Mouse (Mus musculus) forebrain, embryonic 12.5 days (tissue): ENCODE data around the gene Syne2. TPM values are rescaled to one million over a fixed set of nuclear protein-coding genes. Genes with fewer than 3 reads are reported as not detected.

Source experiments
- ATAC-seq: fragments of 200-750 bp; cut with Nextera tagmentation; 2 replicates; pipeline ENCODE4 v1.8.0; 2017; ENCODE audit warnings: moderate TSS enrichment; ENCODE audit not compliant: low FRiP score
- H3K27ac ChIP-seq: fragments of 300-500 bp; sonication (generic); 2 replicates; pipeline ENCODE4 v1.5.1; 2016; ENCODE audit warnings: mild to moderate bottlenecking
- H3K27me3 ChIP-seq: fragments of 300-500 bp; sonication (generic); 2 replicates; pipeline ENCODE4 v1.6.1; 2016; ENCODE audit warnings: mild to moderate bottlenecking
- H3K36me3 ChIP-seq: fragments of 300-500 bp; sonication (generic); replicated peaks from 2 replicates; pipeline ENCODE4 v1.6.1; 2016; ENCODE audit warnings: mild to moderate bottlenecking
- H3K4me1 ChIP-seq: fragments of 300-500 bp; sonication (generic); 2 replicates; pipeline ENCODE4 v1.6.1; 2016
- H3K4me2 ChIP-seq: fragments of 300-500 bp; sonication (generic); 2 replicates; pipeline ENCODE4 v1.6.1; 2016; ENCODE audit warnings: mild to moderate bottlenecking, moderate library complexity
- H3K4me3 ChIP-seq: fragments of 300-500 bp; sonication (generic); replicated peaks from 2 replicates; pipeline ENCODE4 v1.5.1; 2016; ENCODE audit warnings: mild to moderate bottlenecking
- H3K9ac ChIP-seq: fragments of 300-500 bp; sonication (generic); 2 replicates; pipeline ENCODE4 v1.6.1; 2016; ENCODE audit warnings: mild to moderate bottlenecking
- H3K9me3 ChIP-seq: fragments of 300-500 bp; sonication (generic); 2 replicates; pipeline ENCODE4 v1.6.1; 2016
- WGBS: fragments of 180-500 bp; shearing (Covaris S2); methylation state at CpG from one replicate; pipeline ENCODE4 v1.1.7; 2016; 5-methylcytosine and 5-hydroxymethylcytosine counted together
- polyA plus RNA-seq: library from polyadenylated mRNA; unstranded; fragments of >200 nt; fragmentation: Nextera tagmentation; extraction: Ambion mirVana; gene quantifications from 2 replicates; pipeline ENCODE4 v1.2.1, GENCODE M21; 2016

Gene Syne2
- polyA plus RNA-seq, 1 experiment from 2014 or later, result 141 TPM

DNA sequence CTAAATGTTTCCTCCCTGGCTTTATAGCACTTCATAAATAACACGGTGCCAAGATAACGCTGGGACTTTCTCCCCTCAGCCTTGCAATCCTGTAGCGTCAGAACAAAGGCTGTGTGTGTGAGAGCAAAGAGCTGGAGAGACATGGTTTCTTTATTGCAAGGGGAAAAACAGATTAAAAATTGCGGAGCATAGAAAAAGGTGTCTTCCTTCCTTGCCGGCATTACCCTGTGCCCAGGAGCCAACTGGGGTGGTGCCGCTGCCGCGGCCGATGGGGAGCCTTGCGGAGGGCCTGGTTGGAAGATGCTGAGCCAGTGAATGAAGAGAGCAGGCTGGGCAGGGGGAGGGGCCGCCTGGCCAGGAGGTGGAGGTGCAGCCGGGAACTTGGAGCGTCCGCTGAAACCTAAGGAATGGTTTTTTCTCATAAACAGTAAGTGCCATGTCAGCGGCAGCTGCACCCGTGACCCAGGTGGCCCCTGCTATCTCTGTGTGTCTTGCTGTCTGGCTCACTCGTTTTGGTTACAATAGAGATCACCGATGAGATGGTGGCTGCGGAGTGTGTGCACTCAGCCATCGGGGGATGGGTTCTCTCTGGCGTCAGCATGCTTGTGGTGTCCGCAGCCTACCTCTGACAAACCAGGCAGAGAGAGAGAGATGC, 263.8 kb downstream of the Syne2 start:
- peaks cover 16% of the 10 kb centered on the region for H3K4me1 ChIP-seq
- WGBS, result 6% methylated on average over 22 of the region's 22 CpGs
- peaks cover 40% of the 10 kb centered on the region for H3K36me3 ChIP-seq
- no peaks in the 10 kb centered on the region for H3K9me3 ChIP-seq
- H3K4me2 ChIP-seq, result peak overlapping the region; percentile 41
- peak overlapping the region; percentile 76 for H3K27ac ChIP-seq
- peak overlapping the region; percentile 28 for H3K4me3 ChIP-seq
- peak overlapping the region; percentile 41 for H3K9ac ChIP-seq
- no peaks in the 10 kb centered on the region for H3K27me3 ChIP-seq
- ATAC-seq, result peak; percentile 92

DNA sequence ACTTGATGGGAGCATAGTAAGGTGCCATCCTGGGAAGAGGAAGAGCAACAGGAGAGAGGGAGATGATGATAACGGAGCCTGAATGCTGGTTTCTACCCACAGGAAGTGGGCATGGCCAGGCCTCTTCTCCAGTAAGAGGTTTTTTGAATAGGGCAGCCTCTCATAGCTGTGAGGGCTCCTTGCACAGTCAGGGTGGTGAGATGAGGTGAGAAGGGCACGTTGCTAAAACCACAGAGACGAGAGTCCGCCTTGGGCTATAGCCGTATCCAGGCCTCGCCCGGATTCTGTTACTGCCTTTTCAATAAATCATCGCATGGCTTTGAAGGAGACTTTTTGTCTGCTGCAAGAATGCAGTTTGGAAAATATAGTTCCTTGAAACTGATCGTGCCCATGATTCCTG, 267.1 kb downstream of the Syne2 start:
- Histone ChIP-seq H3K27ac (no peak overlapping the region), H3K27me3 (no peaks in the 10 kb centered on the region), H3K4me3 (no peak overlapping the region), H3K36me3 (peaks cover 43% of the 10 kb centered on the region), H3K9ac (no peak overlapping the region), H3K4me1 (peaks cover 16% of the 10 kb centered on the region), H3K4me2 (no peak overlapping the region), H3K9me3 (no peaks in the 10 kb centered on the region)
- no peak for ATAC-seq
- WGBS, result 89% methylated on average over 9 of the region's 9 CpGs

DNA sequence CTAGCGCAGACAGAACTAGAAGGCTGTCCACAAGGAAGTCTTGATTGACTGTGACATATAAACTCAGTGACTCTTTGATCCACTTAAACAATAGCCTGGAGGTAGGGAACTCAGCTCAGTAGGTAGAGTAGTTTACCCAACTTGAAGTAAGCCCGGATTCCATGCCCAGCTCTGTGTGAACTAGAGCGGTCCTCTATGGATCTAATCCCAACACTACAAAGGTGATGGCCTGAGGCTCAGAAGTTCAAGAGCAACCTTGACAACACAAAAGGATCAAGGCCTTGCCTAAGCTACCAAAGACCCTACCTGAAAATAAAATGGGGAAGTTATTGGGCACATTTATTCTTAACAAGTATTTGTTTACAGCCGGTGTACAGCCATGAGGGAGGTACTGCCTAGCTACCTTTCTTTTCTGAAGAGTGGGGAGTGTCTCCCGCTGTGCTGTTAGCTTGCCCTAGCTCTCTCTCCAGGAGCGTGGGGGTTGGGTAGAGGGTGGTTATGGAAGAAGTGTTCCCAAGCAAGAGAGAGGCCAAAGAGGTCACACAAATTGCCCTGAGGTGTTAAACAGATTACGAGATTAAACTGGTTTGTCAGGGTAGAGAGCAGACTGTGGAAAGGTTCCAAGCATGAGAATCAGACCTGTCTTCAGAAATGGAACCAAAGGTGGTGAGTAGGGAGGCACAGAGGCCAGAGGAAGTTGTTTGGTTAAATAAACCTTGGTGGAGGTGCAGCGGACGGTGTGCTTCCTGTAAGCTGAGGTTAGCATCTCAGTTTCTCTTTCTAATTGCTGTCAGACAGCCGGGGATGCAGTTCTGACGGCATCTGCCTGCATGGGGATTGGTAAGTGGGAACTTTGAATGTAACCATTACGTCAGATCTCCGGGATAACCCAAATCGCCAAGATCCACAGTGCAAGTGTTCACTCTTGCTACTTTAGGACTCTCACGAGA, 268.3 kb downstream of the Syne2 start:
- no peaks in the 10 kb centered on the region for H3K9me3 ChIP-seq
- 76% methylated on average over 15 of the region's 15 CpGs for whole genome bisulfite sequencing
- H3K4me2 ChIP-seq, result no peak overlapping the region
- H3K27me3 ChIP-seq, result no peaks in the 10 kb centered on the region
- no peak overlapping the region for H3K27ac ChIP-seq
- no peak overlapping the region for H3K9ac ChIP-seq
- ATAC-seq, result no peak
- no peak overlapping the region for H3K4me3 ChIP-seq
- peaks cover 9% of the 10 kb centered on the region for H3K4me1 ChIP-seq
- H3K36me3 ChIP-seq, result peaks cover 47% of the 10 kb centered on the region

GRCm38 (mm10) chr12:76087025-76087424, 269.1 kb downstream of the Syne2 start:
- H3K4me3 ChIP-seq, result no peak overlapping the region
- peaks cover 1% of the 10 kb centered on the region; the same call in 1 of the 2 replicates for H3K4me1 ChIP-seq
- H3K27ac ChIP-seq, result no peak overlapping the region
- peaks cover 48% of the 10 kb centered on the region for H3K36me3 ChIP-seq
- WGBS, result 92% methylated on average over 13 of the region's 13 CpGs
- H3K9ac ChIP-seq, result no peak overlapping the region
- H3K27me3 ChIP-seq, result no peaks in the 10 kb centered on the region
- H3K4me2 ChIP-seq, result no peak overlapping the region
- H3K9me3 ChIP-seq, result no peaks in the 10 kb centered on the region
- no peak for ATAC-seq

DNA sequence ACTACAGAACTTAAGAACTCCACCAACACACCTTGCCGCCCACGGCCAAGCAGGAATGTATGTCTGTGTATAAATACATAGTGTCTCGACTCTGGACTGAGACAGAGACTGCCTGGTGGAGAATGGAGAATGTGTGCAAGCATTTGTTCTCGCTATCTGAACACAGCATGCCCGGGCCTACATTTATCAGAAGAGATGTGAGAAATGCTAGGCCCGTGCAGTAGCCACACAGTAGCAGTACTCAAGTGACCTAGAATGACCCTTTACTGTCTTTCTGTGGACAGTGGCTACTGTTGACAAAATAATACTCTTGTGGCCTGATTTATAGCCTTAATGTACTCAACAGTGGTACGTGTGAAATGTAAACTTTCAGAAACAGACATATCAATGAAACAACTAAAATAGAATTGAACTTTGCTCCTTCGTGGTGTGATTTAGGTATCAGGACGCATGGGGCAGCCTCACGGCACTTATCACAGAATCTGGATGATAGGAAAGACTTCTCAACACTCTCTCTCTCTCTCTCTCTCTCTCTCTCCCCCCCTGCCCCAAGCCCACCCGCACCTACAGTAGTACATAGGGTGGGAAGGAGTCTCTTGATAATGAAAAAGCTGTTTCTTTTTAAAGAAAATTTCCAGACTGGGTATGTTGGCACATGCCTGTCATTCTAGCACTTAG, 275.0 kb downstream of the Syne2 start:
- ATAC-seq, result no peak
- no peaks in the 10 kb centered on the region for H3K27me3 ChIP-seq
- H3K4me2 ChIP-seq, result no peak overlapping the region
- no peak overlapping the region for H3K27ac ChIP-seq
- H3K36me3 ChIP-seq, result peaks cover 72% of the 10 kb centered on the region
- no peak overlapping the region for H3K4me3 ChIP-seq
- WGBS, result 94% methylated on average over 11 of the region's 11 CpGs
- no peaks in the 10 kb centered on the region for H3K9me3 ChIP-seq
- no peak overlapping the region for H3K9ac ChIP-seq
- H3K4me1 ChIP-seq, result no peaks in the 10 kb centered on the region

DNA sequence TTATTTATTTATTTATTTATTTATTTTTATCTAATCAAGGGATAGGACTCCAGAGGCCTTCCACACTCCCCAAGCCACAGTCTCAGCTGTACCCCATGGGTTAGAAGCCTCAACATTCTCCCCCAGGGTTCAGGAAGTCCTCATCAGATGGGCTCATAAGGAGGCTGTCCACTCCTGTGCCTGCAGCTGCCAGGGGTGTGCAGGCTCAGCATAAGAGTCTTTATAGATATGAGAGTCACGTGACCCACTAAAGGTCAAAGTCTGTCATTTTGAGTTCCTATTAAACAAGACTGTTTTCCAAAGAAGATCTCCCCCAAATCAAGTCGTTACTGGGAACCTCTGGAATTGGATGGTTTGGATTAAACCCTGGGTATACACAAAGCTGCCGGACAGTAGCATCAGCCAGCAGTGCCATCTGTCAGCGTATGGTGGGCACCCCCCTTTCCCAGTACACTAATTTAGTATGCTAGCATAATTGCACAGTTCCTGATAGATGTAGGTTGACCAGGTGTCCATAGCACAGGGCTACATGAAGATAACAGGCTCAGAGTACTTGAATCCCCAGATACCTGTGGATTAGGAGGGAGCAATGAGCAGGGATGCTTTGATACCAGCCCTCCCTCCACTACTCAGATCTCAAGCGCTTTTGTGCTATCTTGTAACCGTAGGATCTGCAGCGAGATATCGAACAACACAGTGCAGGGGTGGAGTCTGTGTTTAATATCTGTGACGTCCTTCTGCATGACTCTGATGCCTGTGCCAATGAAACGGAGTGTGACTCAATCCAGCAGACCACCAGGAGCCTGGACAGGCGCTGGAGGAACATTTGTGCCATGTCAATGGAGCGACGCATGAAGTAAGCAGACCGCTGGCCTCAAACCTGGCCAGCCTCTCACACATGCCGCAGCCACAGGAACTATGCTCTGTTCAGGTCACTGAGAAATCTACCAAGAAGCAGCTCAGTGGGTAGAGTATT, 276.0 kb downstream of the Syne2 start:
- H3K4me1 ChIP-seq, result no peaks in the 10 kb centered on the region
- H3K9ac ChIP-seq, result no peak overlapping the region
- no peak for ATAC-seq
- no peak overlapping the region for H3K27ac ChIP-seq
- no peak overlapping the region for H3K4me3 ChIP-seq
- no peaks in the 10 kb centered on the region for H3K9me3 ChIP-seq
- peaks cover 75% of the 10 kb centered on the region for H3K36me3 ChIP-seq
- no peaks in the 10 kb centered on the region for H3K27me3 ChIP-seq
- 95% methylated on average over 15 of the region's 15 CpGs for WGBS
- no peak overlapping the region for H3K4me2 ChIP-seq

DNA sequence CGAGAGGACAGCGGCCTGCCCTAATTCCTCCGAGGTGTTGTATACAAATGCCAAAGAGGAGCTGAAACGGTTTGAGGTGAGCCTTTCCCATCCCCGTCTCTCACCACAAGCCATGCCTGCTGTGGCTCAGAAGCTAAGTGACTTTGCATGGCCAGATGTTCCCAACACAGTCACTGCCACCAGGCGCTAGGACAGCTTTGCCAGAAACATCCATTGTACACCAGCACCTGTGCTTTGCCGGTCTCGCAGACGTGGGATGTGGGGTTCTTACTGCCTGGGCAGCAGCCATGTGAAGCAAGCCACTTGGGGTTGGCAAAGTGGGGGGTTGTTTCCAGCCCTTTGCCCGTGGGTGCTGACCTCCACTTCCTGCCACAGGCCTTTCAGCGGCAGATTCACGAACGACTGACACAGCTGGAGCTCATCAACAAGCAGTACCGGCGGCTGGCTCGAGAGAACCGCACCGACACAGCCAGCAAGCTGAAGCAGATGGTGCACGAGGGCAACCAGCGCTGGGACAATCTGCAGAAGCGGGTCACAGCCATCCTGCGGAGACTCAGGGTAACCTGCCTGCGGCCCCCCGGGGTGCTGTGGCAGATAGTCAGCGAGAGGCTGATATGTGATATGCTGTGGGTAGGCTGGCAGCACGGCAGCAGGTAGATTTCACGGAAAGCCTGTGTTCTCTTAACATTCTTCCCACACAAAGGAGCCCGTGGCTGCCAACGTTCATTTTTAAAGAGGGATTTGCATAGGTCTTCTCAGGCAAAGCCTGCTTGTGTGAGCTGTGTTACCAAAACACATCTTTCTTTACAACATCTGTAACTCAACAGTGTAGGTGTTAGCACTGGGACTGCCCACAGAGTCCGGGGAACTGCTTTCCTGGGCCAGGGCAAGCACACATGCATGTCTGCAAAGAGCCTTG, 277.4 kb downstream of the Syne2 start:
- no peak for ATAC-seq
- 84% methylated on average over 30 of the region's 30 CpGs for WGBS
- Histone ChIP-seq H3K4me3 (no peak overlapping the region), H3K4me1 (no peaks in the 10 kb centered on the region), H3K4me2 (no peak overlapping the region), H3K36me3 (peaks cover 81% of the 10 kb centered on the region), H3K9ac (no peak overlapping the region), H3K27me3 (no peaks in the 10 kb centered on the region), H3K27ac (no peak overlapping the region), H3K9me3 (no peaks in the 10 kb centered on the region)

DNA sequence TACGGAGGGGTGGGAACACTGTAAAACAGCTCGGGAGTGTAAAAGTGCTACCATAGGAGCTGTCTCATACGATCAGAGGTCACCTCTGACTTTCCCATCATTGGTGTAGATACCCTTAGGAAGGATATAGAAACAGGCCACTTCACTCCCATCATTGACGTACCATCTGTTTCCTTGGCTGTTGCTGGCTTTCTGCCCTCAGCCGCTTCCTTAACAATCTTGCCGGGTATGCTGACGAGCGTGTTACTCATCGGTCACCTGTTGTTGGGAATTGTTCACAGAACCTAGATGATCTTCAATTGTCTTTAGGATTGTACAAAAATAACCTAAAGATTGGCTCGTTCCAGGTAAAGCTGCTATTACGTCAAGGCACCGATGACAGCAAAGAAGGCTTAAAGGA, 284.7 kb downstream of the Syne2 start:
- Histone ChIP-seq H3K4me2 (no peak overlapping the region), H3K4me1 (no peaks in the 10 kb centered on the region), H3K36me3 (peaks cover 94% of the 10 kb centered on the region), H3K9ac (no peak overlapping the region), H3K27ac (no peak overlapping the region), H3K4me3 (no peak overlapping the region), H3K9me3 (no peaks in the 10 kb centered on the region), H3K27me3 (no peaks in the 10 kb centered on the region)
- ATAC-seq, result no peak
- 94% methylated on average over 12 of the region's 12 CpGs for WGBS

GRCm38 (mm10) chr12:76104596-76105351, 286.8 kb downstream of the Syne2 start:
- Histone ChIP-seq H3K9me3 (no peaks in the 10 kb centered on the region), H3K4me3 (no peak overlapping the region), H3K27ac (no peak overlapping the region), H3K27me3 (no peaks in the 10 kb centered on the region), H3K36me3 (peaks cover 94% of the 10 kb centered on the region), H3K9ac (no peak overlapping the region), H3K4me2 (no peak overlapping the region), H3K4me1 (no peaks in the 10 kb centered on the region)
- 93% methylated on average over 20 of the region's 20 CpGs for WGBS
- ATAC-seq, result no peak

DNA sequence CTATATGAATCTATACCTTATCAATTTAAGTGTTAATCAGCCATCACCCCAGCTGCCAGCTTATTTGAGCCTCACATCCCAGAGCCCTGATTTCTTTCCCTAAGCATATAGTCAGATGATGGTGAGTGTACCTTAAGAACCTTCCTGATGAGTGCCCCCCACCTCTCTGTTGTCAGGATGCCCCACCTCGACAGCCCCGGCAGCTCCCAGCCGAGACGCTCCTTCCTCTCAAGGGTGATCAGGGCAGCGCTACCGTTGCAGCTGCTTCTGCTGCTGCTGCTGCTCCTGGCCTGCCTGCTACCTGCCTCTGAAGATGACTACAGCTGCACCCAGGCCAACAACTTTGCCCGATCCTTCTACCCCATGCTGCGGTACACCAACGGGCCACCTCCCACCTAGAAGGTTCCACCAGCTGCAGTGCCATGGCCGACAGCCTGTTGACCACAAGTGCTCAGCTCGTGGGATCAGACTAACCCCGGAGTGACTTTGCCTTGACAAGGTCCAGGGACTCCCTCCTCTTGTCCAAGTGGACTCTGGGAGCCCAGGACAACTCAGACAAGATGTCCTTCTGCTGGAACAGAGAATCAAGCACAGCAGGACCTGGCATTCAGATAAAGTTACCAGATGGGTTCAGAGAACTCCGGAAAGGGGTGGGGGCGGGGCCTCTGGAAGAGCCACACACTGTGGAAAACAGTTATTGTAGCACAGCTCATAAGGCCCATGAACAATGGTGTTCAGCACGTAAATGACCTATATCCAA, 291.9 kb downstream of the Syne2 start:
- H3K4me3 ChIP-seq, result no peak overlapping the region
- no peaks in the 10 kb centered on the region for H3K4me1 ChIP-seq
- no peaks in the 10 kb centered on the region for H3K9me3 ChIP-seq
- no peak overlapping the region for H3K27ac ChIP-seq
- H3K4me2 ChIP-seq, result no peak overlapping the region
- H3K27me3 ChIP-seq, result no peaks in the 10 kb centered on the region
- H3K9ac ChIP-seq, result no peak overlapping the region
- H3K36me3 ChIP-seq, result peaks cover 72% of the 10 kb centered on the region
- no peak for ATAC-seq
- 96% methylated on average over 15 of the region's 15 CpGs for WGBS
